Mouse (Mus musculus) forebrain, embryonic 10.5 days (tissue): ENCODE data around the gene Paqr5. TPM values are rescaled to one million over a fixed set of nuclear protein-coding genes. Genes with fewer than 3 reads are reported as not detected.

Experiments
- DNase-seq: peaks from one replicate; pipeline ENCODE4 v3.0.0-alpha.2; 2017; ENCODE audit warnings: low spot score; ENCODE audit errors: extremely low spot score
- H3K27ac ChIP-seq: fragments of 300-500 bp; sonication (generic); 2 replicates; pipeline ENCODE4 v1.5.1; 2016; ENCODE audit warnings: mild to moderate bottlenecking
- H3K27me3 ChIP-seq: fragments of 300-500 bp; sonication (generic); 2 replicates; pipeline ENCODE4 v1.6.1; 2016; ENCODE audit warnings: mild to moderate bottlenecking; ENCODE audit not compliant: poor library complexity, severe bottlenecking
- H3K36me3 ChIP-seq: fragments of 300-500 bp; sonication (generic); replicated peaks from 2 replicates; pipeline ENCODE4 v1.6.1; 2016; ENCODE audit warnings: mild to moderate bottlenecking, moderate library complexity
- H3K4me1 ChIP-seq: fragments of 300-500 bp; sonication (generic); 2 replicates; pipeline ENCODE4 v1.6.1; 2016
- H3K4me3 ChIP-seq: fragments of 300-500 bp; sonication (generic); 2 replicates; pipeline ENCODE4 v1.5.1; 2016; ENCODE audit warnings: mild to moderate bottlenecking, moderate library complexity
- H3K9me3 ChIP-seq: fragments of 300-500 bp; sonication (generic); 2 replicates; pipeline ENCODE4 v1.6.1; 2016; ENCODE audit warnings: mild to moderate bottlenecking, moderate library complexity
- WGBS: fragments of 180-500 bp; shearing (Covaris S2); methylation state at CpG from one replicate; pipeline ENCODE4 v1.1.7; 2016; 5-methylcytosine and 5-hydroxymethylcytosine counted together
- polyA plus RNA-seq: library from polyadenylated mRNA; unstranded; fragments of >200 nt; fragmentation: Nextera tagmentation; extraction: Ambion mirVana; gene quantifications from 2 replicates; pipeline ENCODE4 v1.2.1, GENCODE M21; 2016

Paqr5 gene
- polyA plus RNA-seq, 1 experiment from 2014 or later = 0.58 TPM

GRCm38 (mm10) chr9:61967357-61967756 is 59.3 kb downstream of the Paqr5 start:
- Histone ChIP-seq H3K27ac (no peak overlapping the region), H3K36me3 (no peaks in the 10 kb centered on the region), H3K4me3 (no peak overlapping the region), H3K4me1 (peaks cover 27% of the 10 kb centered on the region), H3K9me3 (no peaks in the 10 kb centered on the region), H3K27me3 (no peaks in the 10 kb centered on the region; the same call in none of the 2 replicates)
- WGBS = 83% methylated on average over 10 of the region's 10 CpGs
- DNase-seq = no peak

- H3K4me1 ChIP-seq = peaks cover 21% of the 10 kb centered on the region
- H3K27me3 ChIP-seq = no peaks in the 10 kb centered on the region; the same call in 1 of the 2 replicates
- H3K4me3 ChIP-seq = no peak overlapping the region
- H3K9me3 ChIP-seq = no peaks in the 10 kb centered on the region
- no peak overlapping the region for H3K27ac ChIP-seq
- WGBS = 96% methylated on average over 7 of the region's 7 CpGs
- no peaks in the 10 kb centered on the region for H3K36me3 ChIP-seq
- no peak for DNase-seq
These were observed 60.7 kb downstream of the Paqr5 start for GRCm38 (mm10) chr9:61965987-61966386.

GRCm38 (mm10) chr9:61965411-61965930 is 61.2 kb downstream of the Paqr5 start:
- Histone ChIP-seq H3K36me3 (no peaks in the 10 kb centered on the region), H3K4me3 (no peak overlapping the region), H3K27me3 (no peaks in the 10 kb centered on the region; the same call in 1 of the 2 replicates), H3K4me1 (peaks cover 26% of the 10 kb centered on the region), H3K27ac (peak overlapping the region; percentile 4; the same call in 1 of the 2 replicates), H3K9me3 (no peaks in the 10 kb centered on the region)
- DNase-seq = peak; percentile 63
- WGBS = 48% methylated on average over 4 of the region's 4 CpGs

- 84% methylated on average over 6 of the region's 6 CpGs for WGBS
- H3K9me3 ChIP-seq = no peaks in the 10 kb centered on the region
These were observed 63.3 kb downstream of the Paqr5 start for GRCm38 (mm10) chr9:61963356-61963755.

GRCm38 (mm10) chr9:61961181-61961580 is 65.5 kb downstream of the Paqr5 start:
- H3K27ac ChIP-seq = no peak overlapping the region
- no peaks in the 10 kb centered on the region; the same call in 1 of the 2 replicates for H3K27me3 ChIP-seq
- H3K36me3 ChIP-seq = no peaks in the 10 kb centered on the region
- H3K4me3 ChIP-seq = no peak overlapping the region
- H3K4me1 ChIP-seq = peaks cover 35% of the 10 kb centered on the region
- no peaks in the 10 kb centered on the region for H3K9me3 ChIP-seq
- no peak for DNase-seq
- WGBS = 92% methylated on average over 4 of the region's 4 CpGs

More at GRCm38 (mm10) chr9:61963356-61963755, 63.3 kb downstream of the Paqr5 start:
- Histone ChIP-seq H3K36me3 (no peaks in the 10 kb centered on the region), H3K27ac (no peak overlapping the region), H3K4me1 (peaks cover 35% of the 10 kb centered on the region), H3K4me3 (no peak overlapping the region), H3K27me3 (no peaks in the 10 kb centered on the region; the same call in 1 of the 2 replicates)
- no peak for DNase-seq

- no peaks in the 10 kb centered on the region for H3K36me3 ChIP-seq
- H3K27ac ChIP-seq = no peak overlapping the region
- peaks cover 31% of the 10 kb centered on the region for H3K4me1 ChIP-seq
- DNase-seq = no peak
- H3K27me3 ChIP-seq = no peaks in the 10 kb centered on the region; the same call in 1 of the 2 replicates
- WGBS = 77% methylated on average over 5 of the region's 5 CpGs
- H3K9me3 ChIP-seq = no peaks in the 10 kb centered on the region
- no peak overlapping the region for H3K4me3 ChIP-seq
These were observed 65.9 kb downstream of the Paqr5 start for GRCm38 (mm10) chr9:61960753-61961152.

- Histone ChIP-seq H3K27me3 (no peaks in the 10 kb centered on the region), H3K4me1 (peaks cover 24% of the 10 kb centered on the region), H3K4me3 (no peak overlapping the region), H3K27ac (0 out of 2 replicates have a peak overlapping the region, but pooled peaks have one; percentile 16), H3K36me3 (no peaks in the 10 kb centered on the region), H3K9me3 (no peaks in the 10 kb centered on the region)
- 94% methylated on average over 1 of the region's 1 CpGs for WGBS
- DNase-seq = no peak
These were observed 66.6 kb downstream of the Paqr5 start for GRCm38 (mm10) chr9:61959921-61960569.

- H3K27me3 ChIP-seq = no peaks in the 10 kb centered on the region
- H3K4me1 ChIP-seq = peaks cover 10% of the 10 kb centered on the region
- no peak overlapping the region for H3K4me3 ChIP-seq
- no peak for DNase-seq
- H3K27ac ChIP-seq = no peak overlapping the region
- H3K9me3 ChIP-seq = no peaks in the 10 kb centered on the region
- 0 out of 2 replicates have a peak, but pooled peaks cover 3% of the 10 kb centered on the region for H3K36me3 ChIP-seq
These were observed 71.9 kb downstream of the Paqr5 start for GRCm38 (mm10) chr9:61954707-61955106.

GRCm38 (mm10) chr9:61952241-61952640 is 74.4 kb downstream of the Paqr5 start:
- Histone ChIP-seq H3K9me3 (no peaks in the 10 kb centered on the region), H3K4me1 (peaks cover 28% of the 10 kb centered on the region), H3K4me3 (no peak overlapping the region), H3K27ac (peak overlapping the region; percentile 56), H3K36me3 (0 out of 2 replicates have a peak, but pooled peaks cover 6% of the 10 kb centered on the region), H3K27me3 (no peaks in the 10 kb centered on the region)
- WGBS = 47% methylated on average over 7 of the region's 7 CpGs
- DNase-seq = no peak

- H3K4me3 ChIP-seq = peak overlapping the region; percentile 99
- H3K9me3 ChIP-seq = no peaks in the 10 kb centered on the region
- peaks cover 43% of the 10 kb centered on the region for H3K4me1 ChIP-seq
- peak; percentile 85 for DNase-seq
- no peaks in the 10 kb centered on the region for H3K27me3 ChIP-seq
- 7% methylated on average over 24 of the region's 24 CpGs for WGBS
- peaks cover 30% of the 10 kb centered on the region for H3K36me3 ChIP-seq
- peak overlapping the region; percentile 97 for H3K27ac ChIP-seq
These were observed 79.0 kb downstream of the Paqr5 start for GRCm38 (mm10) chr9:61947402-61948346.

GRCm38 (mm10) chr9:61946623-61947401 is 79.8 kb downstream of the Paqr5 start, which contains the start of gene Kif23:
Kif23 (minus strand) TSS chr9:61946774.
- no peaks in the 10 kb centered on the region for H3K27me3 ChIP-seq
- no peaks in the 10 kb centered on the region for H3K9me3 ChIP-seq
- peaks cover 39% of the 10 kb centered on the region for H3K36me3 ChIP-seq
- peak within 1 kb of the TSS; percentile 99 for H3K4me3 ChIP-seq
- under 1% methylated on average over 44 of the region's 44 CpGs for WGBS
- H3K27ac ChIP-seq = peak within 1 kb of the TSS; percentile 97
- peak; percentile 99 for DNase-seq
- peaks cover 36% of the 10 kb centered on the region for H3K4me1 ChIP-seq
